Comparison of ENCODE assay signal across 27 mouse cellular contexts in genomic region chr10:100164526-100164925, GRCm38 (mm10).
DNase-seq lines count a peak whose midpoint lies in the region; ATAC-seq and TF ChIP-seq lines count a peak whose summit lies in the region.
"Had no signal": no experiment of that assay in that cellular context is flagged by ENCODE, and none has a peak within 500 bp of the region (broad histone marks: within the 10 kb centered on the region; RNA-seq: fewer than 3 reads in every experiment).

No protein-coding gene starts in this region.

- TF ChIP-seq EP300 in heart, adult 2 months (IDR thresholded peaks at IDR 0.05; ENCODE audit: insufficient read depth, low read depth, low read length): peak; percentile 87

- peak in 1 of 2 experiments; percentile 18 for DNase-seq in heart, adult 2 months
- DNase-seq in heart, postnatal 14 days: no peak
- DNase-seq in kidney, adult 9 months: peak; percentile 7
- DNase-seq in left cerebral cortex, adult 2 months (ENCODE audit: extremely low spot score in 1 of 2, low spot score in 2 of 2): no peak
- no peak for DNase-seq in left cerebral cortex, postnatal 36 days (ENCODE audit: low spot score in 2 of 2)
- DNase-seq in embryonic facial prominence, embryonic 10.5 days (ENCODE audit: low spot score): no peak
- DNase-seq in left cerebral cortex, adult 11 months (ENCODE audit: low spot score): no peak
- DNase-seq: adrenal gland, postnatal 10 days; cerebellum, adult 11 months; cerebellum, adult 9-10 months; cerebellum, postnatal 36 days; embryo, embryonic 11 days; layer of hippocampus, adult 9-11 months; left cerebral cortex, postnatal 4 days; liver, postnatal 0 days; lung, postnatal 36 days; right cerebral cortex, postnatal 25 days; thymus, postnatal 14 days had no signal

- H3K27ac ChIP-seq in heart, adult 2 months: peak overlapping the region; percentile 82
- H3K27ac ChIP-seq in kidney, embryonic 14.5 days (ENCODE audit: low read depth, low read length): no peak overlapping the region
- H3K27ac ChIP-seq in left cerebral cortex, adult 2 months: peak overlapping the region; percentile 10; the same call in 1 of the 2 replicates
- H3K27ac ChIP-seq in embryonic facial prominence, embryonic 10.5 days (replicated peaks): no peak overlapping the region
- H3K27ac ChIP-seq: embryonic facial prominence, embryonic 13.5 days; forebrain, embryonic 10.5 days; hindbrain, embryonic 14.5 days; liver, embryonic 12.5 days had no signal

- TF ChIP-seq CTCF in heart, adult 2 months (IDR thresholded peaks at IDR 0.05): no peak
- no peak for TF ChIP-seq CTCF in left cerebral cortex, adult 2 months (IDR thresholded peaks at IDR 0.05)

- H3K9me3 ChIP-seq in kidney, embryonic 14.5 days (ENCODE audit: control insufficient read depth, low read length): no peaks in the 10 kb centered on the region
- H3K9me3 ChIP-seq in embryonic facial prominence, embryonic 10.5 days: no peaks in the 10 kb centered on the region
- H3K9me3 ChIP-seq: embryonic facial prominence, embryonic 13.5 days; forebrain, embryonic 10.5 days; liver, embryonic 12.5 days had no signal

- H3K4me3 ChIP-seq in heart, adult 2 months: no peak overlapping the region
- H3K4me3 ChIP-seq in kidney, embryonic 14.5 days (ENCODE audit: low read length): no peak overlapping the region
- H3K4me3 ChIP-seq in left cerebral cortex, adult 2 months: no peak overlapping the region
- H3K4me3 ChIP-seq in embryonic facial prominence, embryonic 10.5 days: no peak overlapping the region
- H3K4me3 ChIP-seq: embryonic facial prominence, embryonic 13.5 days; forebrain, embryonic 10.5 days; liver, embryonic 12.5 days had no signal

- TF ChIP-seq POLR2A in heart, adult 2 months (IDR thresholded peaks at IDR 0.05; ENCODE audit: insufficient read depth, low read depth, low read length): no peak

- no peak overlapping the region for H3K4me2 ChIP-seq in kidney, embryonic 14.5 days (replicated peaks; ENCODE audit: low read depth, low read length)
- H3K4me2 ChIP-seq: embryonic facial prominence, embryonic 13.5 days; hindbrain, embryonic 14.5 days; liver, embryonic 12.5 days; midbrain, embryonic 11.5 days had no signal

- intact Hi-C loops in heart, adult 2 months (cut with DNase I): loop anchor here (2.0 to 10.0 kb wide), 3 partner anchors 324 to 477 kb away; no protein-coding TSS in a partner anchor
- intact Hi-C loops in heart, postnatal 14 days (cut with DNase I): no loop called here
- intact Hi-C loops in left cerebral cortex, adult 2 months (cut with DNase I): no loop called here
- intact Hi-C loops in left cerebral cortex, postnatal 36 days (cut with DNase I): no loop called here

- H3K27me3 ChIP-seq in heart, adult 2 months (ENCODE audit: control insufficient read depth, insufficient read depth, low read length): no peaks in the 10 kb centered on the region
- no peaks in the 10 kb centered on the region for H3K27me3 ChIP-seq in kidney, embryonic 14.5 days (ENCODE audit: control insufficient read depth, insufficient read depth, low read length)
- no peaks in the 10 kb centered on the region for H3K27me3 ChIP-seq in embryonic facial prominence, embryonic 10.5 days (replicated peaks; ENCODE audit: low read depth, poor library complexity, severe bottlenecking)
- H3K27me3 ChIP-seq: embryonic facial prominence, embryonic 13.5 days; liver, embryonic 12.5 days had no signal

- no peaks in the 10 kb centered on the region for H3K79me2 ChIP-seq in heart, adult 2 months (replicated peaks; ENCODE audit: control insufficient read depth, insufficient read depth, low read length)

- H3K9ac ChIP-seq in heart, adult 2 months (ENCODE audit: low read depth, low read length): no peak overlapping the region
- H3K9ac ChIP-seq in kidney, embryonic 14.5 days (ENCODE audit: low read depth, low read length): no peak overlapping the region
- H3K9ac ChIP-seq: embryonic facial prominence, embryonic 13.5 days; hindbrain, embryonic 14.5 days; liver, embryonic 12.5 days; liver, postnatal 0 days had no signal

- H3K4me1 ChIP-seq in heart, adult 2 months (ENCODE audit: control insufficient read depth, insufficient read depth, low read length): peaks cover 12% of the 10 kb centered on the region; the same call in 1 of the 2 replicates
- H3K4me1 ChIP-seq in kidney, embryonic 14.5 days (ENCODE audit: control insufficient read depth, insufficient read depth, low read length): no peaks in the 10 kb centered on the region
- no peaks in the 10 kb centered on the region for H3K4me1 ChIP-seq in embryonic facial prominence, embryonic 10.5 days
- H3K4me1 ChIP-seq: embryonic facial prominence, embryonic 13.5 days; forebrain, embryonic 10.5 days; liver, embryonic 12.5 days had no signal

- peaks cover 3% of the 10 kb centered on the region; the same call in 1 of the 2 replicates for H3K36me3 ChIP-seq in heart, adult 2 months (ENCODE audit: control insufficient read depth, insufficient read depth, low read length)
- no peaks in the 10 kb centered on the region for H3K36me3 ChIP-seq in kidney, embryonic 14.5 days (ENCODE audit: control insufficient read depth, insufficient read depth, low read length)
- H3K36me3 ChIP-seq in embryonic facial prominence, embryonic 10.5 days (replicated peaks): no peaks in the 10 kb centered on the region
- H3K36me3 ChIP-seq: embryonic facial prominence, embryonic 13.5 days; forebrain, embryonic 10.5 days; liver, embryonic 12.5 days had no signal

- no peak for ATAC-seq in kidney, embryonic 14.5 days (ENCODE audit: low FRiP score, low TSS enrichment)
- ATAC-seq: forebrain, embryonic 16.5 days; intestine, postnatal 0 days; liver, embryonic 12.5 days; liver, postnatal 0 days; midbrain, embryonic 16.5 days had no signal

- 50% methylated on average over 1 of the region's 1 CpGs for WGBS in heart, adult 2 months
- WGBS in kidney, embryonic 14.5 days: 40% methylated on average over 1 of the region's 1 CpGs
- WGBS in embryonic facial prominence, embryonic 10.5 days: 47% methylated on average over 1 of the region's 1 CpGs

Comparison
In these comparisons a context has a peak if more than half of its experiments do, and no peak if none do; other contexts are left out.
1. H3K27ac ChIP-seq: peak in heart, adult 2 months (single experiment) and left cerebral cortex, adult 2 months (single experiment); none in kidney, embryonic 14.5 days (single experiment) and embryonic facial prominence, embryonic 10.5 days (single experiment).